Mouse (Mus musculus): ENCODE measurements around the gene Ambp.

The Ambp gene

GRCm38 (mm10) chr4:63154699-63155098 is at the start of gene Ambp:
Gene Ambp (minus strand): TSS chr4:63154799.
- DNase-seq = no peak

- no peak for DNase-seq
These were observed 49.3 kb upstream of the Ambp start for GRCm38 (mm10) chr4:63203874-63204273.

GRCm38 (mm10) chr4:63199366-63199765 is 44.8 kb upstream of the Ambp start:
- no peak for DNase-seq

- DNase-seq = no peak
These were observed 39.8 kb upstream of the Ambp start for GRCm38 (mm10) chr4:63194366-63194765.

- DNase-seq = no peak
These were observed 37.0 kb upstream of the Ambp start for GRCm38 (mm10) chr4:63191641-63192040.

- no peak for DNase-seq
These were observed 31.8 kb upstream of the Ambp start for GRCm38 (mm10) chr4:63186281-63186870.

- peak; percentile 55 for DNase-seq
These were observed 27.0 kb upstream of the Ambp start for GRCm38 (mm10) chr4:63181556-63181955.

- no peak for DNase-seq
These were observed 17.5 kb upstream of the Ambp start, which contains the start of gene Kif12 for GRCm38 (mm10) chr4:63171969-63172685. Gene Kif12 (minus strand): TSS chr4:63172131.

GRCm38 (mm10) chr4:63171122-63171521 is 16.5 kb upstream of the Ambp start:
- no peak for DNase-seq

- no peak for DNase-seq
These were observed 15.5 kb upstream of the Ambp start for GRCm38 (mm10) chr4:63170061-63170460.

GRCm38 (mm10) chr4:63166323-63166722 is 11.7 kb upstream of the Ambp start:
- DNase-seq = no peak

GRCm38 (mm10) chr4:63165636-63166035 is 11.0 kb upstream of the Ambp start:
- no peak for DNase-seq

GRCm38 (mm10) chr4:63158961-63159592 is 4.5 kb upstream of the Ambp start:
- DNase-seq = peak; percentile 82

GRCm38 (mm10) chr4:63158192-63158591 is 3.6 kb upstream of the Ambp start:
- no peak for DNase-seq

GRCm38 (mm10) chr4:63156726-63157634 is 2.4 kb upstream of the Ambp start:
- no peak for DNase-seq

- DNase-seq = no peak
These were observed 997 bp upstream of the Ambp start for GRCm38 (mm10) chr4:63155596-63155995.

GRCm38 (mm10) chr4:63154028-63154427 is 571 bp downstream of the Ambp start:
- no peak for DNase-seq

GRCm38 (mm10) chr4:63151127-63151526 is 3.5 kb downstream of the Ambp start:
- peak; percentile 40 for DNase-seq

- DNase-seq = no peak
These were observed 7.3 kb downstream of the Ambp start for GRCm38 (mm10) chr4:63147268-63147667.

- no peak for DNase-seq
These were observed 24.5 kb downstream of the Ambp start for GRCm38 (mm10) chr4:63129891-63130624.

GRCm38 (mm10) chr4:63124861-63125466 is 29.6 kb downstream of the Ambp start:
- no peak for DNase-seq

All from layer of hippocampus, adult 9-11 months (tissue).